Mouse (Mus musculus): ENCODE measurements around the gene Pik3r1. TPM values are rescaled to one million over a fixed set of nuclear protein-coding genes. Genes with fewer than 3 reads are reported as not detected.

The Pik3r1 gene
- polyA plus RNA-seq, 1 experiment from 2014 or later, result 63.0 TPM

GRCm38 (mm10) chr13:101717836-101718235, 50.2 kb downstream of the Pik3r1 start:
- 69% methylated on average over 6 of the region's 6 CpGs for WGBS
- H3K9ac ChIP-seq (replicated peaks), result no peak overlapping the region
- no peak overlapping the region for H3K4me3 ChIP-seq (replicated peaks)

GRCm38 (mm10) chr13:101713429-101714088, 54.5 kb downstream of the Pik3r1 start:
- H3K27me3 ChIP-seq (replicated peaks), result no peaks in the 10 kb centered on the region
- H3K9ac ChIP-seq (replicated peaks), result no peak overlapping the region
- H3K9me3 ChIP-seq (replicated peaks), result no peaks in the 10 kb centered on the region
- H3K4me1 ChIP-seq, result peaks cover under 1% of the 10 kb centered on the region
- ATAC-seq (ENCODE audit: low FRiP score), result no peak
- no peak overlapping the region for H3K27ac ChIP-seq (replicated peaks)
- 89% methylated on average over 12 of the region's 12 CpGs for WGBS
- peaks cover 3% of the 10 kb centered on the region; the same call in 1 of the 2 replicates for H3K36me3 ChIP-seq
- H3K4me2 ChIP-seq, result no peak overlapping the region
- no peak overlapping the region for H3K4me3 ChIP-seq (replicated peaks)

More at GRCm38 (mm10) chr13:101717836-101718235, 50.2 kb downstream of the Pik3r1 start:
- Histone ChIP-seq H3K36me3 (no peaks in the 10 kb centered on the region), H3K4me2 (no peak overlapping the region), H3K27ac (replicated peaks) (no peak overlapping the region), H3K4me1 (peaks cover 20% of the 10 kb centered on the region), H3K27me3 (replicated peaks) (no peaks in the 10 kb centered on the region), H3K9me3 (replicated peaks) (no peaks in the 10 kb centered on the region)
- ATAC-seq (ENCODE audit: low FRiP score), result no peak

GRCm38 (mm10) chr13:101712720-101713428, 55.1 kb downstream of the Pik3r1 start:
- no peak for ATAC-seq (ENCODE audit: low FRiP score)
- Histone ChIP-seq H3K4me3 (replicated peaks) (no peak overlapping the region), H3K36me3 (peaks cover 10% of the 10 kb centered on the region), H3K27me3 (replicated peaks) (no peaks in the 10 kb centered on the region), H3K9me3 (replicated peaks) (no peaks in the 10 kb centered on the region), H3K4me1 (no peaks in the 10 kb centered on the region; the same call in none of the 2 replicates), H3K4me2 (no peak overlapping the region), H3K9ac (replicated peaks) (no peak overlapping the region), H3K27ac (replicated peaks) (no peak overlapping the region)
- 85% methylated on average over 9 of the region's 9 CpGs for WGBS

- Histone ChIP-seq H3K9me3 (replicated peaks) (no peaks in the 10 kb centered on the region), H3K9ac (replicated peaks) (no peak overlapping the region), H3K4me1 (no peaks in the 10 kb centered on the region; the same call in none of the 2 replicates), H3K4me3 (replicated peaks) (no peak overlapping the region), H3K27ac (replicated peaks) (no peak overlapping the region), H3K27me3 (replicated peaks) (no peaks in the 10 kb centered on the region), H3K36me3 (peaks cover 15% of the 10 kb centered on the region), H3K4me2 (no peak overlapping the region)
- 72% methylated on average over 9 of the region's 9 CpGs for WGBS
- no peak for ATAC-seq (ENCODE audit: low FRiP score)
Observed at GRCm38 (mm10) chr13:101712099-101712498, 55.9 kb downstream of the Pik3r1 start.

GRCm38 (mm10) chr13:101711301-101711700, 56.7 kb downstream of the Pik3r1 start:
- no peak overlapping the region for H3K27ac ChIP-seq (replicated peaks)
- no peak overlapping the region for H3K9ac ChIP-seq (replicated peaks)
- no peak overlapping the region for H3K4me3 ChIP-seq (replicated peaks)
- whole genome bisulfite sequencing, result 94% methylated on average over 2 of the region's 2 CpGs
- H3K4me2 ChIP-seq, result no peak overlapping the region
- ATAC-seq (ENCODE audit: low FRiP score), result no peak
- no peaks in the 10 kb centered on the region; the same call in none of the 2 replicates for H3K4me1 ChIP-seq
- H3K9me3 ChIP-seq (replicated peaks), result no peaks in the 10 kb centered on the region
- H3K36me3 ChIP-seq, result peaks cover 17% of the 10 kb centered on the region
- H3K27me3 ChIP-seq (replicated peaks), result no peaks in the 10 kb centered on the region

GRCm38 (mm10) chr13:101709788-101710187, 58.2 kb downstream of the Pik3r1 start:
- 60% methylated on average over 3 of the region's 3 CpGs for WGBS
- no peaks in the 10 kb centered on the region for H3K27me3 ChIP-seq (replicated peaks)
- no peak for ATAC-seq (ENCODE audit: low FRiP score)
- H3K27ac ChIP-seq (replicated peaks), result no peak overlapping the region
- no peaks in the 10 kb centered on the region for H3K9me3 ChIP-seq (replicated peaks)
- H3K36me3 ChIP-seq, result peaks cover 21% of the 10 kb centered on the region
- no peak overlapping the region for H3K4me2 ChIP-seq
- no peaks in the 10 kb centered on the region; the same call in none of the 2 replicates for H3K4me1 ChIP-seq
- H3K4me3 ChIP-seq (replicated peaks), result no peak overlapping the region
- no peak overlapping the region for H3K9ac ChIP-seq (replicated peaks)

GRCm38 (mm10) chr13:101707226-101707625, 60.8 kb downstream of the Pik3r1 start:
- WGBS, result 96% methylated on average over 9 of the region's 9 CpGs
- Histone ChIP-seq H3K27ac (replicated peaks) (no peak overlapping the region), H3K9ac (replicated peaks) (no peak overlapping the region), H3K4me2 (no peak overlapping the region), H3K27me3 (replicated peaks) (no peaks in the 10 kb centered on the region), H3K36me3 (peaks cover 24% of the 10 kb centered on the region), H3K4me1 (no peaks in the 10 kb centered on the region; the same call in 1 of the 2 replicates), H3K9me3 (replicated peaks) (no peaks in the 10 kb centered on the region), H3K4me3 (replicated peaks) (no peak overlapping the region)
- no peak for ATAC-seq (ENCODE audit: low FRiP score)

- 94% methylated on average over 7 of the region's 7 CpGs for WGBS
- no peak overlapping the region for H3K4me3 ChIP-seq (replicated peaks)
- H3K27me3 ChIP-seq (replicated peaks), result no peaks in the 10 kb centered on the region
- H3K4me1 ChIP-seq, result no peaks in the 10 kb centered on the region; the same call in 1 of the 2 replicates
- no peak overlapping the region for H3K27ac ChIP-seq (replicated peaks)
- no peak overlapping the region for H3K4me2 ChIP-seq
- peaks cover 30% of the 10 kb centered on the region for H3K36me3 ChIP-seq
- no peak for ATAC-seq (ENCODE audit: low FRiP score)
- H3K9me3 ChIP-seq (replicated peaks), result no peaks in the 10 kb centered on the region
- no peak overlapping the region for H3K9ac ChIP-seq (replicated peaks)
Observed at GRCm38 (mm10) chr13:101706426-101706825, 61.6 kb downstream of the Pik3r1 start.

GRCm38 (mm10) chr13:101702096-101702775, 65.8 kb downstream of the Pik3r1 start:
- Histone ChIP-seq H3K9ac (replicated peaks) (no peak overlapping the region), H3K4me1 (peaks cover 9% of the 10 kb centered on the region; the same call in 1 of the 2 replicates), H3K36me3 (peaks cover 18% of the 10 kb centered on the region), H3K9me3 (replicated peaks) (no peaks in the 10 kb centered on the region), H3K27me3 (replicated peaks) (no peaks in the 10 kb centered on the region), H3K4me3 (replicated peaks) (no peak overlapping the region), H3K4me2 (no peak overlapping the region), H3K27ac (replicated peaks) (no peak overlapping the region)
- 87% methylated on average over 14 of the region's 14 CpGs for WGBS
- no peak for ATAC-seq (ENCODE audit: low FRiP score)

GRCm38 (mm10) chr13:101701632-101702031, 66.4 kb downstream of the Pik3r1 start:
- Histone ChIP-seq H3K9ac (replicated peaks) (no peak overlapping the region), H3K4me3 (replicated peaks) (no peak overlapping the region), H3K4me2 (no peak overlapping the region), H3K4me1 (peaks cover 9% of the 10 kb centered on the region; the same call in 1 of the 2 replicates), H3K27ac (replicated peaks) (no peak overlapping the region), H3K36me3 (peaks cover 16% of the 10 kb centered on the region), H3K27me3 (replicated peaks) (no peaks in the 10 kb centered on the region), H3K9me3 (replicated peaks) (no peaks in the 10 kb centered on the region)
- no peak for ATAC-seq (ENCODE audit: low FRiP score)
- WGBS, result 92% methylated on average over 8 of the region's 8 CpGs

- 44% methylated on average over 5 of the region's 5 CpGs for WGBS
- H3K27me3 ChIP-seq (replicated peaks), result no peaks in the 10 kb centered on the region
Observed at GRCm38 (mm10) chr13:101699742-101700141, 68.3 kb downstream of the Pik3r1 start.

More at GRCm38 (mm10) chr13:101699742-101700141, 68.3 kb downstream of the Pik3r1 start:
- Histone ChIP-seq H3K4me3 (replicated peaks) (no peak overlapping the region), H3K9ac (replicated peaks) (no peak overlapping the region), H3K9me3 (replicated peaks) (no peaks in the 10 kb centered on the region), H3K27ac (replicated peaks) (no peak overlapping the region), H3K4me1 (peaks cover 17% of the 10 kb centered on the region), H3K36me3 (peaks cover 12% of the 10 kb centered on the region), H3K4me2 (no peak overlapping the region)
- ATAC-seq (ENCODE audit: low FRiP score), result no peak

Data from neural tube, embryonic 15.5 days (tissue).